Mouse (Mus musculus) layer of hippocampus, adult 8-10 months (tissue): Measurements from ENCODE around the gene Sap18b. TPM values are rescaled to one million over a fixed set of nuclear protein-coding genes. Genes with fewer than 3 reads are reported as not detected.

ENCODE experiments used
- DNase-seq, 2 experiments: peaks; one replicate each; pipeline ENCODE4 v3.0.0; 2022; ENCODE audit warnings: low spot score in 2 of 2
- total RNA-seq, 4 experiments: library from RNA; stranded (reverse); gene quantifications; 2 replicates each; pipeline ENCODE4 v1.2.4; 2022

The Sap18b gene
- total RNA-seq, 4 experiments from 2014 or later: 63.0 to 115 (median 93.6) TPM

DNA sequence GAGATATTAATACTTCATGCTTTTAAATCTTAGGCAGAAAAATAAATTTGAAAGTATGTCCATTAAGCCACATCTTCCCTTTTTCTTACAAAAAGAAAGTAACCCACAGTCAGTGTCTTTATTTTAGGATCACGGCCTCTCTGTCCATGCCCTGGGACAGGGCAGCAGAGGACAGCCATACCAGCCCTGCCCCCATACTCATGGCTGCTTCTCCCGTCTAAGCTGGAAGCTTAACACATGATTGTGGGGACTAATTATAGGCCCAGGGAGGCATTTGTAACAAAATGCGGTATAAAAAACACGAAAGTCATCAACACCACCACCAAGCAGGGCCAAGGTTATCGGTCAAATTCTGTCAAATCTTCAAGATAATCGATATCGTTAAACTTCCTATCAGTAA, 50.1 kb downstream of the Sap18b start:
- no peak for DNase-seq

Other genes starting within 250 kb of the Sap18b start
- gene Prss54, start 249.0 kb upstream of the Sap18b start, total RNA-seq: not detected
- 1 to 10 TPM; 1.8 to 3.4 (median 2.5) TPM for gene Gins3, start 191.9 kb upstream of the Sap18b start, total RNA-seq
- 1,000 to 10,000 TPM; 1,272 to 1,518 (median 1,383) TPM for gene Ndrg4, start 148.4 kb upstream of the Sap18b start, total RNA-seq
- 10 to 100 TPM; 18.7 to 27.8 (median 23.9) TPM for gene Setd6, start 109.5 kb upstream of the Sap18b start, total RNA-seq
- 100 to 1,000 TPM; 116 to 162 (median 145) TPM for gene Cnot1, start 17.9 kb upstream of the Sap18b start, total RNA-seq
- gene Slc38a7, start 28.2 kb downstream of the Sap18b start, total RNA-seq: 10 to 100 TPM; 29.0 to 32.8 (median 29.8) TPM
- 100 to 1,000 TPM; 224 to 240 (median 236) TPM for gene Got2, start 63.2 kb downstream of the Sap18b start, total RNA-seq